Mouse (Mus musculus) cortical plate, adult 2 months (tissue): ENCODE measurements around the gene Kcna1.

Source experiments
- CTCF ChIP-seq: fragments of 200-500 bp; IDR thresholded peaks from 2 replicates; pipeline ENCODE4 v1.5.1; 2011; ENCODE audit warnings: mild to moderate bottlenecking, control low read depth, low read length; ENCODE audit not compliant: insufficient read depth; ENCODE audit errors: extremely low read depth
- POLR2A ChIP-seq: fragments of 200-500 bp; IDR thresholded peaks from 2 replicates; pipeline ENCODE4 v1.6.1; 2011; ENCODE audit warnings: mild to moderate bottlenecking, low read length, control low read depth; ENCODE audit not compliant: insufficient read depth; ENCODE audit errors: extremely low read depth

GRCm38 (mm10) chr6:126645644-126646358, 383 bp downstream of the Kcna1 start:
- TF ChIP-seq POLR2A (peak; percentile 65; the same call in 1 of the 2 replicates), CTCF (no peak)
